Mouse (Mus musculus): Measurements from ENCODE around the gene Klk1b3. TPM values are rescaled to one million over a fixed set of nuclear protein-coding genes. Genes with fewer than 3 reads are reported as not detected.
"Not testable (repeated sequence)": the region's sequence is repeated elsewhere in the genome, so short reads cannot be mapped to it uniquely, and the experiment has no call there.

The Klk1b3 gene
- polyA plus RNA-seq (2015; fragmentation: Nextera tagmentation; extraction: Ambion mirVana): not detected in 2 replicates

DNA sequence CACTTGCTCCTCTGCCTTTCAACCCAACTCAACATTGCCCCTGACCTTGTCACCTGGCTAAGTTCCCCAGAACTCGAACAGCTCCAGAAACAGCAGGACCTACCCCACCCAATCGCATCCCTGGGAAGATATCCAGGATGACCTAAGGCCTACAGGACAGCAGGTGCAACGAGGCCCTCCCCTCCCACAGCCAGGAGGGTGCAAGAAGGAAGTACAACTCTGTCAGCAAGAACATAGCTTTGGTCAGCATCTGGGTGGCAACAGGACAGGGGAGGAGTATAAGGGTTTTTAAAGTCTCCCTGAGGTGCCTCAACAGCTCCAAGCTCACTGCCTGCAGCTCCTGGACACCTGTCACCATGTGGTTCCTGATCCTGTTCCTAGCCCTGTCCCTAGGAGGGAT, at the start of gene Klk1b3:
TSS of gene Klk1b3 (plus strand) at position 301 of the 400 bp plus-strand sequence.
- no peaks in the 10 kb centered on the region for H3K4me1 ChIP-seq
- no peaks in the 10 kb centered on the region for H3K36me3 ChIP-seq
- H3K4me2 ChIP-seq (replicated peaks): no peak within 1 kb of the TSS
- H3K27me3 ChIP-seq: no peaks in the 10 kb centered on the region
- no peak within 1 kb of the TSS for H3K4me3 ChIP-seq
- ATAC-seq (replicated peaks): no peak
- no peaks in the 10 kb centered on the region for H3K9me3 ChIP-seq
- H3K9ac ChIP-seq (replicated peaks): no peak within 1 kb of the TSS
- H3K27ac ChIP-seq (replicated peaks): no peak within 1 kb of the TSS
- 67% methylated on average over 3 of the region's 3 CpGs for WGBS

DNA sequence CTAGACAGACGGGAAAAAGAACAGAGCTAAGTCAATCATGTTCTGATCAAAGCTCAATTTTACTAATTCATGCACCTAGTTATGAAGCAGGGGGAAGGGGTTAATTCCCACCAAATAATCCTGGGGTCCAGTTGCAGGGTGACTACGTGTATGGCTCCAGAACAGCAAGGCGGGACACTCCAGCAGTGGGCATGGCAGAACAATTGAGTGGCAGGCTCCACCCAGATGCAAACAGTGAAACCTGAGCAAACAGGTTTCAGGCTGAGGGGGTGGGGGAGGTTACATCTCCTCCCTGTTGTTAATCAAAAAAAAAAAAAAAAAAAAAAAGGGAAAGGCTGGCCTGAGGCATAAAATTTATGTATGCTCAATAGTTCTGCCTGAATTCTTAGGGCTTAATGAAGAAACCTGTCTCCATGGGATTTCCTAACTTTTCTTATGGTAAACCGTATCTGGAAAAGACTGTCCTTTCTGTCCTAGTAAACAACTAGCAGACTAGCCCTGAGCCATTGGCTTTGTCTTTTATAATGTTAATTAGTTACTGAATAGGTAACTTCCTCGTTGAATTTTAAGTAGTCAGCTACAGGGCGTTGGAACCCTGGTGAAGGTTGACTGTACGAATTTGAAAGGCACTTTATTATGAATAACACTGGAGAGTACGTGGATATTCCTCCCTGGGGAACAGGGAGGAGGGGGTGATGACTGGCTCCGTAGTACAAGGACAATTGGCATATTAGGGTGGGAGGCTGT, 18.5 kb upstream of the Klk1b3 start:
- Histone ChIP-seq H3K4me3 (no peak overlapping the region), H3K9me3 (no peaks in the 10 kb centered on the region), H3K4me1 (no peaks in the 10 kb centered on the region), H3K27me3 (no peaks in the 10 kb centered on the region), H3K36me3 (no peaks in the 10 kb centered on the region), H3K27ac (replicated peaks) (no peak overlapping the region), H3K4me2 (replicated peaks) (no peak overlapping the region), H3K9ac (replicated peaks) (no peak overlapping the region)
- WGBS: 19% methylated on average over 9 of the region's 9 CpGs
- no peak for ATAC-seq (replicated peaks)

DNA sequence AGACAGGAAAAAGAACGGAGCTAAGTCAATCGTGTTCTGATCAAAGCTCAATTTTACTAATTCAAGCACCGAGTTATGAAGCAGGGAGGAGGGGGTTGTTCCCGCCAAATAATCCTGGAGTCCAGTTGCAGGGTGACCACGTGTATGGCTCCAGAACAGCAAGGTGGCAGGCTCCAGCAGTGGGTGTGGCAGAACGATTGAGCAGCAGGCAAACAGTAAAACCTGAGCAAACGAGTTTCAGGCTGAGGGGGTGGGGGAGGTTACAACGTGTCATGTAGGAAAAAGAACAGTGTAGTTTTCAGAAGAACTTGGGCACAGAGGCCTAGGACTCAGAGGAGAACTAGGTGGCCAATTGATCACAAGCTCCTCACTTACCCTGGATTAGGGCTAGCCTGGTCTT, 11.5 kb upstream of the Klk1b3 start:
- not testable (repeated sequence) for H3K27me3 ChIP-seq; ATAC-seq (replicated peaks); H3K9me3 ChIP-seq; H3K4me3 ChIP-seq; H3K4me1 ChIP-seq; H3K9ac ChIP-seq (replicated peaks); H3K36me3 ChIP-seq; H3K4me2 ChIP-seq (replicated peaks); H3K27ac ChIP-seq (replicated peaks)
- 71% methylated on average over 8 of the region's 8 CpGs for WGBS

DNA sequence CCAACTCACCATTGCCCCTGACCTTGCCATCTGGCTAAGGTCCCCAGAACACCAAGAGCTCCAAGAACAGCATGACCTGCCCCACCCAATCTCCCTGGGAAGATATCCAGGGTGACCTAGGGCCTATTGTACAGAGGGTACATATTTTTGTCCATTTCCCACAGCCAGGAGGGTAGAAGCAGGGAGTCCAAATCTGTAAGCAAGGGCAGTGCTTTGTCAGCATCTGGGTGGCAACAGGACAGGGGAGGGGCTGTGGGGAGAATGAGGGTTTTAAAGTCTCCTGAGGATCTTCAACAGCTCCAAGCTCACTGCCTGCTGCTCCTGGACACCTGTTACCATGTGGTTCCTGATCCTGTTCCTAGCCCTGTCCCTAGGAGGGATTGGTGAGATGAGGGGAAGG, 10.1 kb upstream of the Klk1b3 start, which contains the start of gene Klk1b24:
TSS of gene Klk1b24 (plus strand) at position 301 of the 400 bp plus-strand sequence.
- not testable (repeated sequence) for H3K36me3 ChIP-seq; H3K9ac ChIP-seq (replicated peaks); ATAC-seq (replicated peaks); H3K4me3 ChIP-seq; H3K27me3 ChIP-seq; H3K4me2 ChIP-seq (replicated peaks); H3K9me3 ChIP-seq; H3K4me1 ChIP-seq; H3K27ac ChIP-seq (replicated peaks)

DNA sequence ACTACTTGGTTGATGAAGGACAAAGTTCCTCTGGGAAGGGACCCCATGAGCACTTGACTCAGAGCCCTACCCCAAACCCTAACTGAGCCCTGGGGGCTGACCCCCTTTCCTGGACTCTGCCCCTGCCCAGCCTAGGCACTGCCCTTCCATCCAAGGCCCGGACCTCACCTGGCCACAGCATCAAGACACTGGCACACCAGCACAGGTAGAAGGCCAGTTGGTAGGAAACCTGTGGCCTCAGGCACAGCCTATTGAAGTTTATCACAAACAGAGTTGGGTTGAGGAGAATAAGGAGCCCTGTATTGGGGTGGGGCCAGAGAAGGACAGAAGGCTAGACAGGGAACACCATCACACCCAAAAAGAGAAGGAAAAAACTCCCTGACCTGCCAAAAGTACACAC, 4.5 kb upstream of the Klk1b3 start:
- WGBS: 94% methylated on average over 1 of the region's 1 CpGs
- H3K4me2 ChIP-seq (replicated peaks); H3K4me1 ChIP-seq; H3K9me3 ChIP-seq; H3K27ac ChIP-seq (replicated peaks); H3K36me3 ChIP-seq; H3K27me3 ChIP-seq; ATAC-seq (replicated peaks); H3K9ac ChIP-seq (replicated peaks); H3K4me3 ChIP-seq: not testable (repeated sequence)

DNA sequence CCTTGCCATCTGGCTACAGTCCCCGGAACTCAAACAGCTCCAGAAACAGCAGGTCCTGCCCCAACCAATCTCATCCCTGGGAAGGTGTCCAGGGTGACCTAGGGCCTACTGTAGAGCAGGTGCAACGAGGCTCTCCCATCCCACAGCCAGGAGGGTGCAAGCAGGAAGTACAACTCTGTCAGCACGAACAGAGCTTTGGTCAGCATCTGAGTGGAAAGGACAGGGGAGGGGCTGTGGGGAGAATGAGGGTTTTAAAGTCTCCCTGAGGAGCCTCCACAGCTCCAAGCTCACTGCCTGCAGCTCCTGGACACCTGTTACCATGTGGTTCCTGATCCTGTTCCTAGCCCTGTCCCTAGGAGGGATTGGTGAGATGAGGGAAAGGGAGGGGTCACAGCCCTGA, 9.1 kb downstream of the Klk1b3 start, which contains the start of gene Klk1b4:
TSS of gene Klk1b4 (plus strand) at position 301 of the 400 bp plus-strand sequence.
- H3K4me2 ChIP-seq (replicated peaks); H3K9ac ChIP-seq (replicated peaks); H3K27me3 ChIP-seq; H3K9me3 ChIP-seq; H3K36me3 ChIP-seq; H3K4me3 ChIP-seq; ATAC-seq (replicated peaks); H3K27ac ChIP-seq (replicated peaks); H3K4me1 ChIP-seq: not testable (repeated sequence)
- 48% methylated on average over 3 of the region's 3 CpGs for WGBS

DNA sequence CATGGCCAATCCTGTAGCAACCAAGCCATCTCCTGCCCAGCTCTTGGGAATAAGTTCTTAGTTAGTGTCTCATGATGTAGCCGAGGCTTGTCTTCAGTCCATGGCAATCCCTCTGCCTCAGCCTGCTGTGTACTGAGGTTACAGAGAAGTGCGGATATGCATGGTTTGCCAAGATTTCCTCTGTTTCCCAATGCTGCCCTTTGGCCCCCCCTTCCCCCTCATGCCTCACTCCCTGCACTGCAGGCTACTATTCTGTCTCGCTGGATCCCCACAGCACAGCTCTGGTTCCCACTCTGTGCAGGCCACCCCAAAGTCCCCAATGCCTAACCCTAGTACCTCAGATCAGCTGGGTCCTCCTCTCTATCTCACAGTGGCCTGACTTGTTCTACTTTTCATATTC, 10.3 kb downstream of the Klk1b3 start:
- no peak overlapping the region for H3K4me2 ChIP-seq (replicated peaks)
- no peak overlapping the region for H3K27ac ChIP-seq (replicated peaks)
- no peak overlapping the region for H3K9ac ChIP-seq (replicated peaks)
- H3K9me3 ChIP-seq: no peaks in the 10 kb centered on the region
- ATAC-seq (replicated peaks): no peak
- 84% methylated on average over 3 of the region's 3 CpGs for WGBS
- no peaks in the 10 kb centered on the region for H3K27me3 ChIP-seq
- no peaks in the 10 kb centered on the region for H3K36me3 ChIP-seq
- no peaks in the 10 kb centered on the region for H3K4me1 ChIP-seq
- no peak overlapping the region for H3K4me3 ChIP-seq

DNA sequence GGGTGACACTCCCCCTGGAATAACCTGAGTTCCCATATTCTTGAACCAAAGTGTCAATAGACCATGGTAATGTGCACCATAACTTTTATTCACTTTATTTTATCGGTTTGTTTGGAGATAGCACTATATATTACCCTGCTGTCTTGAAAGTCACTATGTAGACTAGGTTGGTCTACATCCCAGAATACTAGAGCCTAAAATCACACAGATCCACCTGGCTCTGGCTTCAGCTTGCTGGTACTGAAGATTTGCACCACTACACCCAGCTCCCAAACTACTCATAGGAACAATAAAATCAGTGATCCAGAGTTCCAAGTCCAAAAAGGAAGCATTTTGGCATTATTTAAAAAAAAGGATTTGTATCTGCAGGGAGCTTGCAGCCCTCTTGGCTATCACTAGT, 17.7 kb downstream of the Klk1b3 start, which contains the start of gene Klk1b5:
TSS of gene Klk1b5 (plus strand) at position 301 of the 400 bp plus-strand sequence.
- Histone ChIP-seq H3K9me3 (no peaks in the 10 kb centered on the region), H3K27me3 (no peaks in the 10 kb centered on the region), H3K36me3 (no peaks in the 10 kb centered on the region), H3K4me1 (no peaks in the 10 kb centered on the region), H3K9ac (replicated peaks) (no peak within 1 kb of the TSS), H3K27ac (replicated peaks) (no peak within 1 kb of the TSS), H3K4me3 (no peak within 1 kb of the TSS), H3K4me2 (replicated peaks) (no peak within 1 kb of the TSS)
- 91% methylated on average over 1 of the region's 1 CpGs for WGBS
- ATAC-seq (replicated peaks): no peak

DNA sequence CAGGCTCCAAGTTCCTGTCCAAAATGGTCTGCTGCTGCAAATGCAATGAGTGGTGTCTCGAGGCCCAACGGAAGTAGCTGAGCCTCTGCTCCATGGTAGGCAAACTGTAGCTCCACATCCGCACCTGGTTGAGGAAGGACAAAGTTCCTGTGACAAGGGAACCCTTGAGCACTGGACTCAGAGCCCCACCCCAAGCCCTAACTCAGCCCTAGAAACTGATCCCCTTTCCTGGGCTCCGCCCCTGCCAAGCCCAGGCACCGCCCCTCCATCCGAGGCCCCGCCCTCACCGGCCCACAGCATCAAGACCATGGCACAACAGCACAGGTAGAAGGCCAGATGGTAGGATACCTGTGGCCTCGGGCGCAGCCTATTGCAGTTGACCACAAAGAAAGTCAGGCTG, 23.6 kb downstream of the Klk1b3 start:
- H3K4me3 ChIP-seq; ATAC-seq (replicated peaks); H3K9ac ChIP-seq (replicated peaks); H3K27ac ChIP-seq (replicated peaks); H3K36me3 ChIP-seq; H3K4me2 ChIP-seq (replicated peaks); H3K9me3 ChIP-seq; H3K27me3 ChIP-seq; H3K4me1 ChIP-seq: not testable (repeated sequence)
- 79% methylated on average over 10 of the region's 10 CpGs for whole genome bisulfite sequencing

DNA sequence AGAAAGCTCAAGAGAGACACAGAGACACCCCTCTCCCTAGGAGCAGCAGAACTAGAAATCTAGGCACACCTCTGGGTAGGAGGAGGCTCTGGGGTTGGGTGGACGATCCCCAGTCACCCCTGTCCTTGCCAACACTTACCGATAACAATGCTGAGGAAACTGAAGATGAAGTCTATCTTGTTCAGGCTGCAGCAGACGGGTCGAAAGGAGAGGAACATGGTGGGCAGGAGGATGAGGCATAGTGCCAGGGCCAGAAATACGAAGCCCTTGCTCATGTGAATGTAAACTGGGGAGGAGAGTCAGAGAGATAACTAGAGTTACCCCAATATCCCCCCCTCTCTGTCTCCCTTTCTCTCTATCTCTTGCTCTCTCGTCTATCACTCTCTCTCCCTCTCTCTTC, 24.3 kb downstream of the Klk1b3 start:
- not testable (repeated sequence) for H3K27ac ChIP-seq (replicated peaks); H3K9ac ChIP-seq (replicated peaks); H3K4me1 ChIP-seq; H3K27me3 ChIP-seq; H3K9me3 ChIP-seq; H3K36me3 ChIP-seq; ATAC-seq (replicated peaks); H3K4me2 ChIP-seq (replicated peaks); H3K4me3 ChIP-seq
- 83% methylated on average over 6 of the region's 6 CpGs for WGBS

DNA sequence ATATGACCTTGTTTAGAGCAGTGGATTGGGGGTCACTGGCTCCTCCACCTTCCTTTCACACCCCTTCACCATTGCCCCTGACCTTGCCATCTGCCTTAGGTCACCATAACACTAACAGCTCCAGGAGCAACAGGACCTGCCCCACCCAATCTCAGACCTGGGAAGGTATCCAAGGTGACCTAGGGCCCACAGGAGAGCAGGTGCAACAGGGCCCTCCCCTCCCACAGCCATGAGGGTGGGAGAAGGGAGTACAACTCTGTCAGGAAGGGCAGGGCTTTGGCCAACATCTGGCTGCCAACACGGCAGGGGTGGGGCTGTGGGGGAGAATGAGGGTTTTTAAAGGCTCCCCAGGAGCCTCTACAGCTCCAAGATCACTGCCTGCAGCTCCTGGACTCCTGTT, 27.1 kb downstream of the Klk1b3 start, which contains the start of gene Klk1:
TSS of gene Klk1 (plus strand) at position 285 of the 400 bp plus-strand sequence.
- Histone ChIP-seq H3K4me2 (replicated peaks) (no peak within 1 kb of the TSS), H3K9me3 (no peaks in the 10 kb centered on the region), H3K4me1 (no peaks in the 10 kb centered on the region), H3K4me3 (no peak within 1 kb of the TSS), H3K9ac (replicated peaks) (no peak within 1 kb of the TSS), H3K27me3 (no peaks in the 10 kb centered on the region), H3K36me3 (no peaks in the 10 kb centered on the region), H3K27ac (replicated peaks) (no peak within 1 kb of the TSS)
- no peak for ATAC-seq (replicated peaks)
- 45% methylated on average over 1 of the region's 1 CpGs for WGBS

DNA sequence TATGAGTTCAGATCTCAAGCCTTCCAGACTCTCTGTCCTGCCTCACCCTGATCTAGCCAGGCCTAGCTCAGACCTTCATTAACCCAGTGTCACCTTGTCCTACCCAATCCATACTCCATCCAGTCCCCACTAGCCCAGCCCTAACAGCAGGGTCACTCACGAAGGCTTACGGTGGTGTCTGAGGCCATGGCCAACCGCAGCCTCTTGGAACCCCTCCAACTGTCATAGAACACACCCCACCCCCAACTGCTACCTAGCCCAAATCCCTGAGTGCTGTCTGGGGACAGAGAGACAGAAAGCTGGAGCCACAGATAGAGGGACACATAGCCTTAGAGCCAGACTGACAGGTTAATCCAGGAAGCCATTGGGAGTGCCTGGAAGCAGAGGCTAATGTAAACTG, 37.9 kb downstream of the Klk1b3 start, which contains the start of gene Gm36864:
TSS of gene Gm36864 (plus strand) at position 269 of the 400 bp plus-strand sequence.
- H3K27ac ChIP-seq (replicated peaks): no peak within 1 kb of the TSS
- no peak for ATAC-seq (replicated peaks)
- H3K27me3 ChIP-seq: no peaks in the 10 kb centered on the region
- no peak within 1 kb of the TSS for H3K4me2 ChIP-seq (replicated peaks)
- no peaks in the 10 kb centered on the region for H3K9me3 ChIP-seq
- no peak within 1 kb of the TSS for H3K9ac ChIP-seq (replicated peaks)
- no peaks in the 10 kb centered on the region for H3K36me3 ChIP-seq
- H3K4me1 ChIP-seq: no peaks in the 10 kb centered on the region
- WGBS: 68% methylated on average over 3 of the region's 3 CpGs
- no peak within 1 kb of the TSS for H3K4me3 ChIP-seq

DNA sequence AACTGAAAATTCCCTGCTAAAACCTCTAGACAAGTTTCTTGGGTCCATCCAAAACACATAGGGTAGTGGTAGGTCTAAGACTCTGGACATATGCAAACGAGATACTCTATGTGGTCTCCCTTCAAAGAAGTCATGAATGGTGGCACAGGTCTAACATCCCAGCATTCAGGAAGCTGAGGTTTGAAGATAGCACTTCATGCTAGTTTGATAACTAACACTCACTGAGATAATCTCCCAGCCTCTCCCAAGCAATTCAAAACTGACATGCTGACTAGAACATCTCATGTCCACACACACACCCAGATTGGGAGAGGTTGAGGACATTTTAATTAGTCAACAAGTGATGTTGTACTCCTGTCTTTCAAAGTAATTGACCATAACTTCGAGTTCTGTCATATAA, 41.9 kb downstream of the Klk1b3 start:
- 51% methylated on average over 2 of the region's 2 CpGs for WGBS
- no peaks in the 10 kb centered on the region for H3K36me3 ChIP-seq
- no peaks in the 10 kb centered on the region for H3K9me3 ChIP-seq
- no peaks in the 10 kb centered on the region; the same call in 1 of the 2 replicates for H3K27me3 ChIP-seq
- ATAC-seq (replicated peaks): no peak
- H3K4me2 ChIP-seq (replicated peaks): no peak overlapping the region
- H3K4me1 ChIP-seq: no peaks in the 10 kb centered on the region
- H3K9ac ChIP-seq (replicated peaks): no peak overlapping the region
- no peak overlapping the region for H3K4me3 ChIP-seq
- H3K27ac ChIP-seq (replicated peaks): no peak overlapping the region

All from forebrain, embryonic 15.5 days (tissue).